Mouse (Mus musculus) E14TG2a.4 (cell line): ENCODE data around the gene Car4.

Experiments
- CTCF ChIP-seq: conservative IDR thresholded peaks from 2 replicates; pipeline ENCODE4 v1.5.1; 2014; ENCODE audit warnings: low read length
- NANOG ChIP-seq: IDR thresholded peaks from 2 replicates; pipeline ENCODE4 v1.6.1; 2014; ENCODE audit warnings: borderline replicate concordance, low read length, mixed read lengths
- POU5F1 ChIP-seq: IDR thresholded peaks from 2 replicates; pipeline ENCODE4 v1.6.1; 2014; ENCODE audit warnings: low read length, borderline replicate concordance

GRCm38 (mm10) chr11:84957171-84957570 is 415 bp upstream of the Car4 start:
- TF ChIP-seq CTCF (no peak), NANOG (no peak), POU5F1 (no peak)
